ENCODE assay signal across 38 mouse cellular contexts in genomic region chr6:122625156-122625555, GRCm38 (mm10). TPM values are rescaled to one million over a fixed set of nuclear protein-coding genes. Genes with fewer than 3 reads are reported as not detected.
DNase-seq lines count a peak whose midpoint lies in the region; ATAC-seq and TF ChIP-seq lines count a peak whose summit lies in the region.
"Had no signal": no experiment of that assay in that cellular context is flagged by ENCODE, and none has a peak within 500 bp of the region (broad histone marks: within the 10 kb centered on the region; RNA-seq: fewer than 3 reads in every experiment).

No protein-coding gene starts in this region.

- no peak for TF ChIP-seq CTCF in stomach, postnatal 0 days (IDR thresholded peaks at IDR 0.05; ENCODE audit: low read depth)
- TF ChIP-seq CTCF in lung, adult 2 months (IDR thresholded peaks at IDR 0.05; ENCODE audit: insufficient read depth, low read length), result no peak

- H3K36me3 ChIP-seq in liver, embryonic 16.5 days (ENCODE audit: control insufficient read depth, insufficient read depth), result no peaks in the 10 kb centered on the region
- no peaks in the 10 kb centered on the region for H3K36me3 ChIP-seq in liver, embryonic 11.5 days (ENCODE audit: control insufficient read depth, insufficient read depth, low read length)
- no peaks in the 10 kb centered on the region for H3K36me3 ChIP-seq in stomach, postnatal 0 days (ENCODE audit: control insufficient read depth, insufficient read depth, low read length)
- H3K36me3 ChIP-seq: heart, embryonic 10.5 days; heart, embryonic 15.5 days; hindbrain, embryonic 13.5 days; limb, embryonic 12.5 days; midbrain, embryonic 12.5 days; neural tube, embryonic 12.5 days had no signal

- no peaks in the 10 kb centered on the region for H3K4me1 ChIP-seq in liver, embryonic 16.5 days (ENCODE audit: control insufficient read depth, low read depth, low read length)
- H3K4me1 ChIP-seq in liver, embryonic 11.5 days (replicated peaks; ENCODE audit: control insufficient read depth, insufficient read depth, low read length), result no peaks in the 10 kb centered on the region
- no peaks in the 10 kb centered on the region for H3K4me1 ChIP-seq in stomach, postnatal 0 days (replicated peaks; ENCODE audit: control insufficient read depth, insufficient read depth)
- no peaks in the 10 kb centered on the region for H3K4me1 ChIP-seq in lung, adult 2 months (ENCODE audit: control insufficient read depth, insufficient read depth, low read length)
- H3K4me1 ChIP-seq: forebrain, embryonic 13.5 days; heart, embryonic 10.5 days; heart, embryonic 15.5 days; hindbrain, embryonic 13.5 days; limb, embryonic 12.5 days; megakaryocyte, embryonic 14.5 days; midbrain, embryonic 12.5 days; neural tube, embryonic 12.5 days had no signal

- no peak for TF ChIP-seq EP300 in stomach, postnatal 0 days (optimal IDR thresholded peaks at IDR 0.05)

- H3K9me3 ChIP-seq in liver, embryonic 16.5 days (replicated peaks; ENCODE audit: control insufficient read depth, low read length), result no peaks in the 10 kb centered on the region
- H3K9me3 ChIP-seq in liver, embryonic 11.5 days (ENCODE audit: control insufficient read depth, low read length), result no peaks in the 10 kb centered on the region
- H3K9me3 ChIP-seq in stomach, postnatal 0 days (ENCODE audit: control insufficient read depth, low read length), result no peaks in the 10 kb centered on the region
- H3K9me3 ChIP-seq: forebrain, embryonic 13.5 days; heart, embryonic 10.5 days; heart, embryonic 15.5 days; hindbrain, embryonic 13.5 days; megakaryocyte, embryonic 14.5 days; midbrain, embryonic 12.5 days had no signal

- DNase-seq in kidney, adult 18-20 months, result peak; percentile 79
- no peak for DNase-seq in kidney, postnatal 4 days
- DNase-seq in liver, embryonic 11.5 days (ENCODE audit: low spot score), result no peak
- DNase-seq in kidney, postnatal 25 days, result peak; percentile 84 to 86
- DNase-seq in stomach, postnatal 0 days (ENCODE audit: low spot score), result peak; percentile 38
- DNase-seq in lung, adult 2 months, result no peak
- DNase-seq in heart, postnatal 25 days (ENCODE audit: low spot score), result no peak
- DNase-seq: adrenal gland, adult 2 months; adrenal gland, postnatal 36 days; cerebellum, adult 18-20 months; cerebellum, postnatal 10 days; gastrocnemius, postnatal 10 days; heart, postnatal 36 days; layer of hippocampus, postnatal 36 days; lung, postnatal 4 days; right cerebral cortex, postnatal 4 days had no signal

- no peak overlapping the region for H3K27ac ChIP-seq in liver, embryonic 16.5 days (ENCODE audit: low read length)
- H3K27ac ChIP-seq in liver, embryonic 11.5 days (ENCODE audit: low read depth, low read length), result no peak overlapping the region
- no peak overlapping the region for H3K27ac ChIP-seq in stomach, postnatal 0 days (replicated peaks)
- H3K27ac ChIP-seq: forebrain, embryonic 13.5 days; heart, embryonic 10.5 days; heart, embryonic 15.5 days; hindbrain, embryonic 13.5 days; kidney, postnatal 0 days; limb, embryonic 12.5 days; liver, embryonic 14.5 days; midbrain, embryonic 12.5 days; neural tube, embryonic 12.5 days had no signal

- peak; percentile 80 for ATAC-seq in liver, embryonic 16.5 days (ENCODE audit: low read depth)
- ATAC-seq in liver, embryonic 11.5 days (replicated peaks; ENCODE audit: low FRiP score), result no peak
- ATAC-seq in stomach, postnatal 0 days (ENCODE audit: low FRiP score, low TSS enrichment), result peak; percentile 72; the same call in 1 of the 2 replicates
- ATAC-seq: CD4-positive, CD25-positive, alpha-beta regulatory T cell, adult 4 months; lung, postnatal 0 days had no signal

- no peaks in the 10 kb centered on the region for H3K27me3 ChIP-seq in liver, embryonic 16.5 days (ENCODE audit: control insufficient read depth, insufficient read depth, low read depth, low read length)
- H3K27me3 ChIP-seq in liver, embryonic 11.5 days (replicated peaks; ENCODE audit: control insufficient read depth, insufficient read depth, low read length), result 0 out of 2 replicates have a peak, but pooled peaks cover 3% of the 10 kb centered on the region
- H3K27me3 ChIP-seq in stomach, postnatal 0 days (ENCODE audit: control insufficient read depth, insufficient read depth, low read length), result no peaks in the 10 kb centered on the region
- H3K27me3 ChIP-seq: forebrain, embryonic 13.5 days; neural tube, embryonic 12.5 days had no signal

- TF ChIP-seq POLR2A in lung, adult 2 months (IDR thresholded peaks at IDR 0.05; ENCODE audit: borderline replicate concordance, extremely low read depth, low read depth, low read length), result no peak

- H3K9ac ChIP-seq in liver, embryonic 16.5 days (ENCODE audit: low read depth, low read length), result no peak overlapping the region
- no peak overlapping the region for H3K9ac ChIP-seq in liver, embryonic 11.5 days (ENCODE audit: low read depth, low read length)
- no peak overlapping the region for H3K9ac ChIP-seq in stomach, postnatal 0 days (ENCODE audit: low read length)
- H3K9ac ChIP-seq: forebrain, embryonic 13.5 days; heart, embryonic 15.5 days; hindbrain, embryonic 13.5 days; limb, embryonic 12.5 days; liver, embryonic 14.5 days; midbrain, embryonic 12.5 days; neural tube, embryonic 12.5 days had no signal

- intact Hi-C loops in heart, postnatal 25 days (cut with DNase I), result no loop called here

- 58% methylated on average over 4 of the region's 4 CpGs for WGBS in liver, embryonic 16.5 days (ENCODE audit: insufficient replicate concordance)
- WGBS in liver, embryonic 11.5 days, result 78% methylated on average over 4 of the region's 4 CpGs
- 64% methylated on average over 4 of the region's 4 CpGs for WGBS in stomach, postnatal 0 days
- 69% methylated on average over 4 of the region's 4 CpGs for WGBS in lung, adult 2 months

- H3K4me2 ChIP-seq in liver, embryonic 16.5 days (ENCODE audit: low read depth, low read length), result no peak overlapping the region
- H3K4me2 ChIP-seq in liver, embryonic 11.5 days, result no peak overlapping the region
- no peak overlapping the region for H3K4me2 ChIP-seq in stomach, postnatal 0 days (replicated peaks; ENCODE audit: low read depth)
- H3K4me2 ChIP-seq: forebrain, embryonic 13.5 days; heart, embryonic 15.5 days; hindbrain, embryonic 13.5 days; limb, embryonic 12.5 days; midbrain, embryonic 12.5 days; neural tube, embryonic 12.5 days had no signal

- no peak overlapping the region for H3K4me3 ChIP-seq in liver, embryonic 16.5 days (ENCODE audit: low read depth, low read length)
- no peak overlapping the region for H3K4me3 ChIP-seq in liver, embryonic 11.5 days (ENCODE audit: low read depth, low read length)
- H3K4me3 ChIP-seq in stomach, postnatal 0 days (ENCODE audit: low read depth, low read length), result no peak overlapping the region
- H3K4me3 ChIP-seq in lung, adult 2 months (replicated peaks; ENCODE audit: extremely low read depth, low read depth, low read length), result no peak overlapping the region
- H3K4me3 ChIP-seq: erythroblast, embryonic 14.5 days; forebrain, embryonic 13.5 days; heart, embryonic 10.5 days; heart, embryonic 15.5 days; hindbrain, embryonic 13.5 days; limb, embryonic 12.5 days; megakaryocyte, embryonic 14.5 days; midbrain, embryonic 12.5 days; myocyte; neural tube, embryonic 12.5 days had no signal

RNA-seq across cellular contexts. Expression of gene Dppa3, which starts 1.1 kb away (rescaled TPM):
- not detected in 2 replicates for polyA plus RNA-seq in liver, embryonic 16.5 days (2015; fragmentation: Nextera tagmentation; extraction: Ambion mirVana)
- polyA plus RNA-seq in liver, embryonic 11.5 days (2014; fragmentation: Nextera tagmentation; extraction: Ambion mirVana), result not detected in 2 replicates
- polyA plus RNA-seq in stomach, postnatal 0 days (2015; fragmentation: Nextera tagmentation; extraction: Ambion mirVana), result not detected in 2 replicates
- not detected in 2 replicates for polyA plus RNA-seq in lung, adult 2 months (2012; rRNA removed)
- total RNA-seq in heart, postnatal 25 days (2021), result not detected
- total RNA-seq: adrenal gland, adult 2 months; adrenal gland, postnatal 36 days; gastrocnemius, postnatal 10 days; granulocyte monocyte progenitor cell, adult 5-6 weeks; heart, postnatal 36 days; layer of hippocampus, postnatal 36 days; left cerebral cortex, postnatal 14 days; midbrain, postnatal 0 days had no signal
- polyA plus RNA-seq: adrenal gland, adult 2 months; brain, embryonic 14.5 days; CD4-positive, CD25-positive, alpha-beta regulatory T cell, adult 4 months; cortical plate, adult 2 months; embryonic facial prominence, embryonic 14.5 days; erythroblast, embryonic 14.5 days; forebrain, embryonic 13.5 days; heart, embryonic 10.5 days; heart, embryonic 15.5 days; hindbrain, embryonic 13.5 days; kidney, postnatal 0 days; limb, embryonic 12.5 days; liver, embryonic 14.5 days; lung, postnatal 0 days; midbrain, embryonic 12.5 days; midbrain, postnatal 0 days; myocyte; neural tube, embryonic 12.5 days; stomach, embryonic 14.5 days had no signal

RNA-seq across cellular contexts. Expression of gene Gdf3, which starts 15.3 kb away (rescaled TPM):
- 0.97 and 0.98 TPM in 2 replicates for polyA plus RNA-seq in liver, embryonic 16.5 days (2015; fragmentation: Nextera tagmentation; extraction: Ambion mirVana)
- polyA plus RNA-seq in liver, embryonic 11.5 days (2014; fragmentation: Nextera tagmentation; extraction: Ambion mirVana), result 13.9 and 14.6 TPM in 2 replicates
- not detected in 2 replicates for polyA plus RNA-seq in stomach, postnatal 0 days (2015; fragmentation: Nextera tagmentation; extraction: Ambion mirVana)
- polyA plus RNA-seq in lung, adult 2 months (2012; rRNA removed), result not detected in 2 replicates
- total RNA-seq in heart, postnatal 25 days (2021), result not detected
- total RNA-seq: adrenal gland, adult 2 months; adrenal gland, postnatal 36 days; gastrocnemius, postnatal 10 days; heart, postnatal 36 days; layer of hippocampus, postnatal 36 days; left cerebral cortex, postnatal 14 days; midbrain, postnatal 0 days had no signal
- polyA plus RNA-seq: brain, embryonic 14.5 days; CD4-positive, CD25-positive, alpha-beta regulatory T cell, adult 4 months; cortical plate, adult 2 months; embryonic facial prominence, embryonic 14.5 days; erythroblast, embryonic 14.5 days; forebrain, embryonic 13.5 days; kidney, postnatal 0 days; limb, embryonic 12.5 days; lung, postnatal 0 days; midbrain, embryonic 12.5 days; midbrain, postnatal 0 days; myocyte; neural tube, embryonic 12.5 days; stomach, embryonic 14.5 days had no signal

RNA-seq across cellular contexts. Expression of gene Apobec1, which starts 22.9 kb away (rescaled TPM):
- 5.7 and 6.2 TPM in 2 replicates for polyA plus RNA-seq in liver, embryonic 16.5 days (2015; fragmentation: Nextera tagmentation; extraction: Ambion mirVana)
- 3.7 and 5.6 TPM in 2 replicates for polyA plus RNA-seq in liver, embryonic 11.5 days (2014; fragmentation: Nextera tagmentation; extraction: Ambion mirVana)
- polyA plus RNA-seq in stomach, postnatal 0 days (2015; fragmentation: Nextera tagmentation; extraction: Ambion mirVana), result 7.3 and 7.8 TPM in 2 replicates
- 13.5 and 23.2 TPM in 2 replicates for polyA plus RNA-seq in lung, adult 2 months (2012; rRNA removed)
- total RNA-seq in heart, postnatal 25 days (2021), result 1 to 10 TPM; 3.5 to 5.2 TPM
- polyA plus RNA-seq: erythroblast, embryonic 14.5 days had no signal

Comparison
In these comparisons a context has a peak if more than half of its experiments do, and no peak if none do; other contexts are left out.
1. DNase-seq: peak in kidney, adult 18-20 months (single experiment), kidney, postnatal 25 days (2 of 2) and stomach, postnatal 0 days (single experiment); none in kidney, postnatal 4 days (0 of 2), liver, embryonic 11.5 days (single experiment), lung, adult 2 months (single experiment) and heart, postnatal 25 days (single experiment).